Mouse (Mus musculus) limb, embryonic 11.5 days (tissue): Measurements from ENCODE around the gene Atrn. TPM values are rescaled to one million over a fixed set of nuclear protein-coding genes. Genes with fewer than 3 reads are reported as not detected.

Experiments used
- ATAC-seq: fragments of 200-750 bp; cut with Nextera tagmentation; 2 replicates; pipeline ENCODE4 v1.8.0; 2017; ENCODE audit warnings: low read depth; ENCODE audit not compliant: insufficient number of reproducible peaks, low FRiP score, low TSS enrichment
- DNase-seq: peaks from one replicate; pipeline ENCODE4 v3.0.0-alpha.2; 2015; ENCODE audit warnings: low spot score
- H3K27ac ChIP-seq: fragments of 300-500 bp; sonication (generic); replicated peaks from 2 replicates; pipeline ENCODE4 v1.5.1; 2014; ENCODE audit warnings: low read depth, mild to moderate bottlenecking, low read length
- H3K27me3 ChIP-seq: fragments of 300-500 bp; sonication (generic); 2 replicates; pipeline ENCODE4 v1.6.1; 2014; ENCODE audit warnings: mild to moderate bottlenecking, low read length, mixed read lengths; ENCODE audit not compliant: control insufficient read depth, insufficient read depth
- H3K36me3 ChIP-seq: fragments of 300-500 bp; sonication (generic); 2 replicates; pipeline ENCODE4 v1.6.1; 2014; ENCODE audit warnings: mild to moderate bottlenecking, low read length, moderate library complexity, mixed read lengths; ENCODE audit not compliant: control insufficient read depth, insufficient read depth
- H3K4me1 ChIP-seq: fragments of 300-500 bp; sonication (generic); 2 replicates; pipeline ENCODE4 v1.6.1; 2014; ENCODE audit warnings: low read length, mixed read lengths; ENCODE audit not compliant: control insufficient read depth, insufficient read depth
- H3K4me2 ChIP-seq: fragments of 300-500 bp; sonication (generic); 2 replicates; pipeline ENCODE4 v1.6.1; 2014; ENCODE audit warnings: low read depth, mild to moderate bottlenecking, moderate library complexity; ENCODE audit not compliant: severe bottlenecking
- H3K4me3 ChIP-seq: fragments of 300-500 bp; sonication (generic); 2 replicates; pipeline ENCODE4 v1.5.1; 2014; ENCODE audit warnings: low read depth, low read length
- H3K9ac ChIP-seq: fragments of 300-500 bp; sonication (generic); 2 replicates; pipeline ENCODE4 v1.6.1; 2014; ENCODE audit warnings: mild to moderate bottlenecking, low read length
- H3K9me3 ChIP-seq: fragments of 300-500 bp; sonication (generic); 2 replicates; pipeline ENCODE4 v1.6.1; 2016; ENCODE audit warnings: low read length; ENCODE audit not compliant: control insufficient read depth
- WGBS: fragments of 180-500 bp; shearing (Covaris S2); extraction: QIAGEN DNeasy Blood & Tissue Kit; methylation state at CpG from one replicate; pipeline ENCODE4 v1.1.7; 2014; 5-methylcytosine and 5-hydroxymethylcytosine counted together
- polyA plus RNA-seq: library from polyadenylated mRNA; unstranded; fragments of >200 nt; fragmentation: Nextera tagmentation; extraction: Ambion mirVana; gene quantifications from 2 replicates; pipeline ENCODE4 v1.2.1, GENCODE M21; 2014

Atrn gene
- polyA plus RNA-seq, 1 experiment from 2014 or later = 8.2 TPM

GRCm38 (mm10) chr2:131037226-131037990, 131.1 kb downstream of the Atrn start:
- Histone ChIP-seq H3K4me1 (0 out of 2 replicates have a peak, but pooled peaks cover 8% of the 10 kb centered on the region), H3K9ac (no peak overlapping the region), H3K9me3 (no peaks in the 10 kb centered on the region), H3K27me3 (peaks cover 29% of the 10 kb centered on the region), H3K36me3 (no peaks in the 10 kb centered on the region), H3K27ac (no peak overlapping the region), H3K4me2 (no peak overlapping the region), H3K4me3 (no peak overlapping the region)
- ATAC-seq = no peak
- WGBS = 61% methylated on average over 17 of the region's 17 CpGs
- DNase-seq = no peak

GRCm38 (mm10) chr2:131038197-131038596, 131.9 kb downstream of the Atrn start:
- no peak overlapping the region for H3K9ac ChIP-seq
- no peak overlapping the region for H3K27ac ChIP-seq
- H3K4me3 ChIP-seq = no peak overlapping the region
- peaks cover 31% of the 10 kb centered on the region for H3K27me3 ChIP-seq
- H3K4me1 ChIP-seq = 0 out of 2 replicates have a peak, but pooled peaks cover 8% of the 10 kb centered on the region
- no peak for ATAC-seq
- no peak for DNase-seq
- no peak overlapping the region for H3K4me2 ChIP-seq
- H3K36me3 ChIP-seq = no peaks in the 10 kb centered on the region
- 90% methylated on average over 6 of the region's 6 CpGs for WGBS
- H3K9me3 ChIP-seq = no peaks in the 10 kb centered on the region

- Histone ChIP-seq H3K27ac (no peak overlapping the region), H3K9me3 (no peaks in the 10 kb centered on the region), H3K27me3 (peaks cover 31% of the 10 kb centered on the region), H3K4me3 (no peak overlapping the region), H3K4me1 (0 out of 2 replicates have a peak, but pooled peaks cover 8% of the 10 kb centered on the region), H3K36me3 (no peaks in the 10 kb centered on the region), H3K4me2 (no peak overlapping the region), H3K9ac (no peak overlapping the region)
- no peak for DNase-seq
- WGBS = 82% methylated on average over 5 of the region's 5 CpGs
- no peak for ATAC-seq
These were observed 132.4 kb downstream of the Atrn start for GRCm38 (mm10) chr2:131038675-131039074.

GRCm38 (mm10) chr2:131040854-131041825, 134.8 kb downstream of the Atrn start:
- H3K4me1 ChIP-seq = 0 out of 2 replicates have a peak, but pooled peaks cover 8% of the 10 kb centered on the region
- H3K9ac ChIP-seq = peak overlapping the region; percentile 70
- peaks cover 31% of the 10 kb centered on the region for H3K27me3 ChIP-seq
- H3K9me3 ChIP-seq = no peaks in the 10 kb centered on the region
- H3K4me2 ChIP-seq = peak overlapping the region; percentile 99
- no peak overlapping the region for H3K27ac ChIP-seq
- peak; percentile 65; the same call in 1 of the 2 replicates for ATAC-seq
- DNase-seq = peak; percentile 60
- H3K4me3 ChIP-seq = peak overlapping the region; percentile 56
- no peaks in the 10 kb centered on the region for H3K36me3 ChIP-seq
- WGBS = 3% methylated on average over 100 of the region's 115 CpGs

GRCm38 (mm10) chr2:131042988-131043387, 136.7 kb downstream of the Atrn start, which contains the start of gene Gfra4:
Gene Gfra4, minus strand, starts transcription at chr2:131043088.
- no peaks in the 10 kb centered on the region for H3K36me3 ChIP-seq
- no peak within 1 kb of the TSS for H3K4me3 ChIP-seq
- no peak within 1 kb of the TSS for H3K4me2 ChIP-seq
- 0 out of 2 replicates have a peak, but pooled peaks cover 8% of the 10 kb centered on the region for H3K4me1 ChIP-seq
- no peak within 1 kb of the TSS for H3K9ac ChIP-seq
- peaks cover 31% of the 10 kb centered on the region for H3K27me3 ChIP-seq
- no peaks in the 10 kb centered on the region for H3K9me3 ChIP-seq
- DNase-seq (peak; percentile 19), ATAC-seq (no peak)
- WGBS = 77% methylated on average over 2 of the region's 2 CpGs
- H3K27ac ChIP-seq = no peak within 1 kb of the TSS

GRCm38 (mm10) chr2:131044354-131044852, 138.1 kb downstream of the Atrn start:
- peak; percentile 32 for DNase-seq
- WGBS = 9% methylated on average over 7 of the region's 7 CpGs
- H3K4me1 ChIP-seq = 0 out of 2 replicates have a peak, but pooled peaks cover 8% of the 10 kb centered on the region
- H3K9me3 ChIP-seq = no peaks in the 10 kb centered on the region
- ATAC-seq = no peak
- H3K4me2 ChIP-seq = no peak overlapping the region
- no peaks in the 10 kb centered on the region for H3K36me3 ChIP-seq
- no peak overlapping the region for H3K4me3 ChIP-seq
- no peak overlapping the region for H3K9ac ChIP-seq
- no peak overlapping the region for H3K27ac ChIP-seq
- H3K27me3 ChIP-seq = peaks cover 31% of the 10 kb centered on the region

- ATAC-seq (no peak), DNase-seq (peak; percentile 16)
- 81% methylated on average over 9 of the region's 9 CpGs for WGBS
- Histone ChIP-seq H3K4me2 (no peak overlapping the region), H3K9ac (no peak overlapping the region), H3K27ac (no peak overlapping the region), H3K9me3 (no peaks in the 10 kb centered on the region), H3K4me1 (0 out of 2 replicates have a peak, but pooled peaks cover 8% of the 10 kb centered on the region), H3K36me3 (no peaks in the 10 kb centered on the region), H3K27me3 (peaks cover 25% of the 10 kb centered on the region), H3K4me3 (no peak overlapping the region)
These were observed 138.9 kb downstream of the Atrn start for GRCm38 (mm10) chr2:131044989-131045720.
